Mouse (Mus musculus): ENCODE data around the gene Nanos2. TPM values are rescaled to one million over a fixed set of nuclear protein-coding genes. Genes with fewer than 3 reads are reported as not detected.

Gene Nanos2
- 0.80 and 1.0 TPM in 2 replicates for polyA plus RNA-seq (2015; fragmentation: Nextera tagmentation; extraction: Ambion mirVana)

GRCm38 (mm10) chr7:18987100-18987499 is at the start of gene Nanos2:
Nanos2 (plus strand) TSS chr7:18987400.
- peaks cover 14% of the 10 kb centered on the region for H3K4me1 ChIP-seq
- H3K9ac ChIP-seq, result no peak within 1 kb of the TSS
- H3K4me3 ChIP-seq, result no peak within 1 kb of the TSS
- H3K4me2 ChIP-seq, result no peak within 1 kb of the TSS
- ATAC-seq (replicated peaks), result no peak
- 73% methylated on average over 2 of the region's 2 CpGs for WGBS
- H3K9me3 ChIP-seq, result no peaks in the 10 kb centered on the region
- H3K27ac ChIP-seq, result no peak within 1 kb of the TSS
- H3K36me3 ChIP-seq (replicated peaks), result no peaks in the 10 kb centered on the region
- no peaks in the 10 kb centered on the region for H3K27me3 ChIP-seq (replicated peaks)

GRCm38 (mm10) chr7:18942376-18942775 is 44.8 kb upstream of the Nanos2 start:
- Histone ChIP-seq H3K36me3 (replicated peaks) (peaks cover 19% of the 10 kb centered on the region), H3K4me1 (peaks cover 43% of the 10 kb centered on the region), H3K4me2 (peak overlapping the region; percentile 16), H3K4me3 (no peak overlapping the region), H3K9ac (no peak overlapping the region; the same call in 1 of the 2 replicates), H3K9me3 (no peaks in the 10 kb centered on the region), H3K27ac (peak overlapping the region; percentile 62), H3K27me3 (replicated peaks) (no peaks in the 10 kb centered on the region)
- whole genome bisulfite sequencing, result 5% methylated on average over 1 of the region's 1 CpGs
- ATAC-seq (replicated peaks), result peak; percentile 50

GRCm38 (mm10) chr7:18942815-18943214 is 44.4 kb upstream of the Nanos2 start:
- no peak for ATAC-seq (replicated peaks)
- WGBS, result 37% methylated on average over 9 of the region's 9 CpGs
- Histone ChIP-seq H3K9me3 (no peaks in the 10 kb centered on the region), H3K36me3 (replicated peaks) (peaks cover 19% of the 10 kb centered on the region), H3K4me3 (no peak overlapping the region), H3K27me3 (replicated peaks) (no peaks in the 10 kb centered on the region), H3K27ac (peak overlapping the region; percentile 62), H3K4me1 (peaks cover 42% of the 10 kb centered on the region), H3K4me2 (no peak overlapping the region), H3K9ac (0 out of 2 replicates have a peak overlapping the region, but pooled peaks have one; percentile 12)

GRCm38 (mm10) chr7:18948151-18948550 is 39.0 kb upstream of the Nanos2 start:
- H3K4me3 ChIP-seq, result no peak overlapping the region
- 0 out of 2 replicates have a peak overlapping the region, but pooled peaks have one; percentile 4 for H3K9ac ChIP-seq
- H3K9me3 ChIP-seq, result no peaks in the 10 kb centered on the region
- no peak overlapping the region for H3K4me2 ChIP-seq
- no peak for ATAC-seq (replicated peaks)
- no peaks in the 10 kb centered on the region for H3K27me3 ChIP-seq (replicated peaks)
- peaks cover 23% of the 10 kb centered on the region for H3K36me3 ChIP-seq (replicated peaks)
- H3K4me1 ChIP-seq, result peaks cover 51% of the 10 kb centered on the region
- H3K27ac ChIP-seq, result peak overlapping the region; percentile 89
- WGBS, result 40% methylated on average over 6 of the region's 6 CpGs

GRCm38 (mm10) chr7:18949781-18950522 is 37.2 kb upstream of the Nanos2 start:
- Histone ChIP-seq H3K27ac (peak overlapping the region; percentile 89), H3K4me2 (peak overlapping the region; percentile 33), H3K9ac (peak overlapping the region; percentile 15; the same call in 1 of the 2 replicates), H3K4me3 (no peak overlapping the region), H3K27me3 (replicated peaks) (no peaks in the 10 kb centered on the region), H3K36me3 (replicated peaks) (peaks cover 16% of the 10 kb centered on the region), H3K4me1 (peaks cover 46% of the 10 kb centered on the region), H3K9me3 (no peaks in the 10 kb centered on the region)
- WGBS, result 4% methylated on average over 12 of the region's 12 CpGs
- peak; percentile 92 for ATAC-seq (replicated peaks)

GRCm38 (mm10) chr7:18950523-18951315 is 36.5 kb upstream of the Nanos2 start:
- Histone ChIP-seq H3K9me3 (no peaks in the 10 kb centered on the region), H3K36me3 (replicated peaks) (peaks cover 15% of the 10 kb centered on the region), H3K27me3 (replicated peaks) (no peaks in the 10 kb centered on the region), H3K27ac (peak overlapping the region; percentile 89), H3K4me1 (peaks cover 46% of the 10 kb centered on the region), H3K9ac (no peak overlapping the region; the same call in 1 of the 2 replicates), H3K4me2 (peak overlapping the region; percentile 33), H3K4me3 (no peak overlapping the region)
- ATAC-seq (replicated peaks), result peak; percentile 61
- 12% methylated on average over 18 of the region's 18 CpGs for WGBS

- no peak for ATAC-seq (replicated peaks)
- peak overlapping the region; percentile 89 for H3K27ac ChIP-seq
- H3K4me1 ChIP-seq, result peaks cover 49% of the 10 kb centered on the region
- peaks cover 13% of the 10 kb centered on the region for H3K36me3 ChIP-seq (replicated peaks)
- H3K4me2 ChIP-seq, result peak overlapping the region; percentile 33
- H3K9ac ChIP-seq, result 0 out of 2 replicates have a peak overlapping the region, but pooled peaks have one; percentile 9
- WGBS, result 23% methylated on average over 15 of the region's 15 CpGs
- H3K4me3 ChIP-seq, result no peak overlapping the region
- no peaks in the 10 kb centered on the region for H3K9me3 ChIP-seq
- no peaks in the 10 kb centered on the region for H3K27me3 ChIP-seq (replicated peaks)
Observed at GRCm38 (mm10) chr7:18951397-18951796, 35.8 kb upstream of the Nanos2 start.

GRCm38 (mm10) chr7:18957569-18958383 is 29.4 kb upstream of the Nanos2 start:
- peak; percentile 18 for ATAC-seq (replicated peaks)
- no peaks in the 10 kb centered on the region for H3K27me3 ChIP-seq (replicated peaks)
- peak overlapping the region; percentile 16; the same call in 1 of the 2 replicates for H3K9ac ChIP-seq
- no peaks in the 10 kb centered on the region for H3K9me3 ChIP-seq
- H3K4me3 ChIP-seq, result peak overlapping the region; percentile 27
- 1% methylated on average over 102 of the region's 107 CpGs for WGBS
- H3K27ac ChIP-seq, result peak overlapping the region; percentile 62
- peak overlapping the region; percentile 44 for H3K4me2 ChIP-seq
- H3K36me3 ChIP-seq (replicated peaks), result no peaks in the 10 kb centered on the region; the same call in 1 of the 2 replicates
- H3K4me1 ChIP-seq, result peaks cover 48% of the 10 kb centered on the region

- peak overlapping the region; percentile 62; the same call in 1 of the 2 replicates for H3K27ac ChIP-seq
- 0 out of 2 replicates have a peak, but pooled peaks have one; percentile 1 for ATAC-seq (replicated peaks)
- H3K4me3 ChIP-seq, result peak overlapping the region; percentile 27
Observed at GRCm38 (mm10) chr7:18958384-18958766, 28.8 kb upstream of the Nanos2 start.

GRCm38 (mm10) chr7:18959446-18959845 is 27.8 kb upstream of the Nanos2 start:
- Histone ChIP-seq H3K27ac (no peak overlapping the region), H3K9me3 (no peaks in the 10 kb centered on the region), H3K4me1 (peaks cover 63% of the 10 kb centered on the region), H3K4me3 (no peak overlapping the region), H3K36me3 (replicated peaks) (no peaks in the 10 kb centered on the region), H3K4me2 (no peak overlapping the region), H3K9ac (no peak overlapping the region), H3K27me3 (replicated peaks) (no peaks in the 10 kb centered on the region)
- WGBS, result 71% methylated on average over 8 of the region's 8 CpGs
- no peak for ATAC-seq (replicated peaks)

More at GRCm38 (mm10) chr7:18958384-18958766, 28.8 kb upstream of the Nanos2 start:
- H3K36me3 ChIP-seq (replicated peaks), result no peaks in the 10 kb centered on the region; the same call in 1 of the 2 replicates
- 0 out of 2 replicates have a peak overlapping the region, but pooled peaks have one; percentile 6 for H3K9ac ChIP-seq
- peaks cover 54% of the 10 kb centered on the region for H3K4me1 ChIP-seq
- H3K27me3 ChIP-seq (replicated peaks), result no peaks in the 10 kb centered on the region
- peak overlapping the region; percentile 44 for H3K4me2 ChIP-seq
- 9% methylated on average over 21 of the region's 21 CpGs for WGBS
- no peaks in the 10 kb centered on the region for H3K9me3 ChIP-seq

- ATAC-seq (replicated peaks), result no peak
- Histone ChIP-seq H3K9ac (peak overlapping the region; percentile 13), H3K4me3 (peak overlapping the region; percentile 18), H3K27me3 (replicated peaks) (no peaks in the 10 kb centered on the region), H3K27ac (no peak overlapping the region), H3K4me1 (peaks cover 52% of the 10 kb centered on the region), H3K36me3 (replicated peaks) (no peaks in the 10 kb centered on the region), H3K9me3 (no peaks in the 10 kb centered on the region), H3K4me2 (peak overlapping the region; percentile 46)
- 5% methylated on average over 17 of the region's 17 CpGs for WGBS
Observed at GRCm38 (mm10) chr7:18962171-18962792, 24.9 kb upstream of the Nanos2 start.
